22 mouse cellular contexts compared by ENCODE assay signal in genomic region chr17:48424237-48424636, GRCm38 (mm10). TPM values are rescaled to one million over a fixed set of nuclear protein-coding genes. Genes with fewer than 3 reads are reported as not detected.
"Had no signal": no experiment of that assay in that cellular context is flagged by ENCODE, and none has a peak within 500 bp of the region (broad histone marks: within the 10 kb centered on the region; RNA-seq: fewer than 3 reads in every experiment).

No protein-coding gene starts in this region.

- H3K9ac ChIP-seq: limb, embryonic 13.5 days; liver, embryonic 12.5 days; liver, embryonic 15.5 days; lung, embryonic 15.5 days; midbrain, embryonic 13.5 days; neural tube, embryonic 13.5 days had no signal

- DNase-seq: layer of hippocampus, adult 9-11 months; liver; lung, adult 18-20 months; lung, postnatal 10 days; lung, postnatal 36 days; thymus, adult 18-20 months; thymus, postnatal 14 days; thymus, postnatal 4 days had no signal

- H3K27ac ChIP-seq: layer of hippocampus, adult 2 months; limb, embryonic 10.5 days; limb, embryonic 13.5 days; liver, embryonic 12.5 days; liver, embryonic 15.5 days; lung, embryonic 15.5 days; midbrain, embryonic 10.5 days; midbrain, embryonic 13.5 days; neural tube, embryonic 13.5 days had no signal

- H3K9me3 ChIP-seq: limb, embryonic 10.5 days; limb, embryonic 13.5 days; liver, embryonic 12.5 days; liver, embryonic 15.5 days; lung, embryonic 15.5 days; megakaryocyte, embryonic 14.5 days; midbrain, embryonic 10.5 days; midbrain, embryonic 13.5 days; neural tube, embryonic 13.5 days had no signal

- H3K4me3 ChIP-seq: layer of hippocampus, adult 2 months; limb, embryonic 10.5 days; limb, embryonic 13.5 days; liver, embryonic 12.5 days; liver, embryonic 15.5 days; lung, embryonic 15.5 days; megakaryocyte, embryonic 14.5 days; midbrain, embryonic 10.5 days; midbrain, embryonic 13.5 days; myocyte; neural tube, embryonic 13.5 days had no signal

- H3K27me3 ChIP-seq: limb, embryonic 13.5 days; liver, embryonic 12.5 days; liver, embryonic 15.5 days; lung, embryonic 15.5 days; megakaryocyte, embryonic 14.5 days; midbrain, embryonic 13.5 days; neural tube, embryonic 13.5 days had no signal

- H3K4me2 ChIP-seq: limb, embryonic 13.5 days; liver, embryonic 12.5 days; liver, embryonic 15.5 days; lung, embryonic 15.5 days; midbrain, embryonic 13.5 days; neural tube, embryonic 13.5 days had no signal

- ATAC-seq: intestine, embryonic 16.5 days; liver, embryonic 12.5 days; midbrain, embryonic 13.5 days; midbrain, embryonic 16.5 days had no signal

- H3K36me3 ChIP-seq: lung, embryonic 15.5 days; midbrain, embryonic 13.5 days; neural tube, embryonic 13.5 days had no signal

RNA-seq across cellular contexts. Expression of gene Tspo2, which starts 27.1 kb away (rescaled TPM):
- polyA plus RNA-seq: limb, embryonic 10.5 days; myocyte; testis, adult 2 months had no signal

RNA-seq across cellular contexts. Expression of gene Unc5cl, which starts 30.5 kb away (rescaled TPM):
- polyA plus RNA-seq: midbrain, embryonic 10.5 days; myocyte had no signal
